Mouse (Mus musculus) ES-E14 (cell line): ENCODE measurements around the gene Lad1.

Experiments
- CHD2 ChIP-seq: IDR thresholded peaks from 2 replicates; pipeline ENCODE4 v1.6.1; 2014; ENCODE audit warnings: mild to moderate bottlenecking, low read depth, low read length, inconsistent platforms
- MAFK ChIP-seq: IDR thresholded peaks from 2 replicates; pipeline ENCODE4 v1.6.1; 2014; ENCODE audit warnings: mild to moderate bottlenecking, low read depth, low read length, inconsistent platforms; ENCODE audit not compliant: insufficient read depth
- ZNF384 ChIP-seq: IDR thresholded peaks from 2 replicates; pipeline ENCODE4 v1.6.1; 2012; ENCODE audit warnings: low read depth, low read length, inconsistent platforms

DNA sequence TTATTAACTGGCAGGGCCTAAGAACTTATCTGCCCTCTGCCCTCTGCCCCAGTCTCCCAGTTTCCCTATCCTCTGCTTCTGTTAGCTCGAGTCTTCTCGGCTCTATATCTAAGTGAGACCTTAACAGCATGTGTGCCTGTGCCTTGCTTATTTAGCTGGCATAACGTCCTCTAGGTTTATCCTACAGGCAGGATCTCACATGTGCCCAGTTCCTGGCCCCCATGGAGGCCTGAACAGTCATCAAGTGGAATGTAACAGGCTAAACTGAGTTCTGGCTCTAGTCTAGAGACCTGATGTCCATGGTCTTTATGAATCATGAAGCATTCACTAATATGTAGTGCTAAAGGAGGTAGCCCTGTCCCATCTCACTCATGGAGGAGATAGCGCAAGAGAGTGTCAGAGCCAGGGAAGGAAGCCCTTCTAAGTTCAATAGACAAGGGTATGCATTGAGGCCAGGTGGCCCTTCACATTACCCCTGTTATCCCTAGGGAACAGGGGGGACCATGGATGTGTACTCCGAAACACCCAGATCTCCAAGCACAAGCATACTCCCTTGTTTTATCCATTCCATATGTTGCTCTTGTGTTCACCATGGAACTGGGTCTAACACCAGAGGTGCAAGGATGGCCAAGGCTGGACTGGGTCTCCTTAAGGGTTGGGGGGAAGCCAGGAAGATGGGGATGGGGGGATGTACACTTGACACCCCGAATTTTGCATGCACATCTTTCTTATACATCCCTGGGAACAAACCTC lies 36.4 kb downstream of the Lad1 start:
- TF ChIP-seq ZNF384 (no peak), CHD2 (no peak), MAFK (no peak)
